Mouse (Mus musculus) megakaryocyte, embryonic 14.5 days (primary cell): ENCODE results near the gene Cd70.

Source experiments
- FLI1 ChIP-seq: IDR thresholded peaks from 2 replicates; pipeline ENCODE4 v1.6.1; 2012; ENCODE audit warnings: low read length, inconsistent platforms, mixed read lengths
- GATA1 ChIP-seq: IDR thresholded peaks from 3 replicates; pipeline ENCODE4 v1.6.1; 2012; ENCODE audit warnings: mixed read lengths, low read length, inconsistent platforms, borderline replicate concordance

DNA sequence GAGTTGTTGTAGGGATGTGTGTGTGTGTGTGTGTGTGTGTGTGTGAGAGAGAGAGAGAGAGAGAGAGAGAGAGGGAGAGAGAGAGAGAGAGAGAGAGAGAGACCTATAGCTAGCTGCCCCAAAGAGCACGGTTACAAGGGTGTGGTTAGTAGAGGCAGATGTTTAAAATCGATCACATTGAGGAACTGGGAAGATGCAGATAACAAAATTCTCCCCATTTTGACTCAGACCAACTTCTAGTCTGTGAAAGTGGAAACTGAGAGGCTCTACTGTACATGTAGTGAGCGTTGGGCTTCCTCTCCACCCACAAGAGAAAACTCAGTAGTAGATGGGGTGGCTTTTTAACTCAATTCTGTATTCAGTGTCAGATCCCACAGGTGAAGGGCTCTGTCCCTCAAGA, 9.9 kb downstream of the Cd70 start:
- TF ChIP-seq GATA1, result no peak
- no peak for TF ChIP-seq FLI1
